Mouse (Mus musculus) midbrain, embryonic 10.5 days (tissue): ENCODE results near the gene Pknox2. TPM values are rescaled to one million over a fixed set of nuclear protein-coding genes. Genes with fewer than 3 reads are reported as not detected.

Source experiments
- DNase-seq: peaks from one replicate; pipeline ENCODE4 v3.0.0-alpha.2; 2017; ENCODE audit warnings: low spot score
- H3K27ac ChIP-seq: fragments of 300-500 bp; sonication (generic); replicated peaks from 2 replicates; pipeline ENCODE4 v1.5.1; 2016; ENCODE audit warnings: mild to moderate bottlenecking
- H3K27me3 ChIP-seq: fragments of 300-500 bp; sonication (generic); 2 replicates; pipeline ENCODE4 v1.6.1; 2016; ENCODE audit warnings: low read depth, mild to moderate bottlenecking; ENCODE audit not compliant: poor library complexity, severe bottlenecking
- H3K36me3 ChIP-seq: fragments of 300-500 bp; sonication (generic); 2 replicates; pipeline ENCODE4 v1.6.1; 2016; ENCODE audit warnings: mild to moderate bottlenecking, moderate library complexity
- H3K4me1 ChIP-seq: fragments of 300-500 bp; sonication (generic); 2 replicates; pipeline ENCODE4 v1.6.1; 2016
- H3K4me3 ChIP-seq: fragments of 300-500 bp; sonication (generic); 2 replicates; pipeline ENCODE4 v1.5.1; 2016; ENCODE audit warnings: mild to moderate bottlenecking, moderate library complexity
- H3K9me3 ChIP-seq: fragments of 300-500 bp; sonication (generic); replicated peaks from 2 replicates; pipeline ENCODE4 v1.6.1; 2016; ENCODE audit warnings: mild to moderate bottlenecking
- WGBS: fragments of 180-500 bp; shearing (Covaris S2); methylation state at CpG from one replicate; pipeline ENCODE4 v1.1.7; 2016; 5-methylcytosine and 5-hydroxymethylcytosine counted together
- polyA plus RNA-seq: library from polyadenylated mRNA; unstranded; fragments of >200 nt; fragmentation: Nextera tagmentation; extraction: Ambion mirVana; gene quantifications from 2 replicates; pipeline ENCODE4 v1.2.1, GENCODE M21; 2016

The Pknox2 gene
- polyA plus RNA-seq, 1 experiment from 2014 or later, result 41.5 TPM

DNA sequence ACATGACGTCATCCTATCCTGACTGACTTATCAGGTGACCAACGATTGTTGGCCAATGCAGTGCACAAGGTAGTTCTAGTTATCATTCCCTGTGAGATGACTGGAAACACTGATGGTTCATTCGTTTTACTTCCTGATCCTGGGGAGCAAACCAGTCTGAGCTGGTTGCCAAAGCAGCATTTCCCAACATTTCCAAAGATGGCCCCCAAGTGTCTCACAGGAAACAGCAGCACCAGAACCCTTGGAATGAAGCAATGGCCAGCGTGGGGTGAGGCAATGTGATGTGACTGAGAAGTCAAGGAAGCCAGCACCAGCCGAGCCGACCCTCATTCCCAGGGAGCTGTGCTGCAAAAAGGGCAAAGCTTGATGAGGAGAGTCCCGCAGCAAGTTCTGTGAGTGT lies 13.7 kb downstream of the Pknox2 start:
- H3K27ac ChIP-seq, result no peak overlapping the region
- WGBS, result 90% methylated on average over 7 of the region's 7 CpGs
- DNase-seq, result no peak

DNA sequence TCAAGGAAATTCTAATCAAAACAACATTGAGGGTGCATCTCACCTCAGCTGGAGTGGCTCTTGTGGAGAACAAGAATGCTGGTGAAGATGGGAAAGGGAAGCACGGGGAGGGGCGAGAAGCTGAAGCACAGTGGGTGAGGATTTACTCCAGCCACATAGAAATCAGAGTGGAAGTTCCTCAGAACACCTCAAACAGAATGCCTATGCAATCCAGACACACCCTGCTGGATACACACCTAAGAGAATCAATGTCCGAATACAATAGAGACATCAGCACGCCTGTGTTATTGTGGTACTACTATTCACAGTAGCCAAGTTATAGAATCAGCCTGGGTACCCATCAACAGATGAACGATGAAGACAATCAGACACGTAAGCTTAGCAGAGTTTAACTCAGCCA lies 18.2 kb downstream of the Pknox2 start:
- no peaks in the 10 kb centered on the region for H3K9me3 ChIP-seq
- H3K4me3 ChIP-seq, result no peak overlapping the region
- no peaks in the 10 kb centered on the region; the same call in 1 of the 2 replicates for H3K27me3 ChIP-seq
- H3K27ac ChIP-seq, result no peak overlapping the region
- peaks cover 30% of the 10 kb centered on the region for H3K4me1 ChIP-seq
- DNase-seq, result no peak
- H3K36me3 ChIP-seq, result peaks cover 44% of the 10 kb centered on the region
- WGBS, result 89% methylated on average over 6 of the region's 6 CpGs

More for the DNA sequence above, 13.7 kb downstream of the Pknox2 start:
- Histone ChIP-seq H3K27me3 (no peaks in the 10 kb centered on the region), H3K4me3 (no peak overlapping the region), H3K4me1 (peaks cover 29% of the 10 kb centered on the region), H3K9me3 (no peaks in the 10 kb centered on the region), H3K36me3 (peaks cover 58% of the 10 kb centered on the region)

DNA sequence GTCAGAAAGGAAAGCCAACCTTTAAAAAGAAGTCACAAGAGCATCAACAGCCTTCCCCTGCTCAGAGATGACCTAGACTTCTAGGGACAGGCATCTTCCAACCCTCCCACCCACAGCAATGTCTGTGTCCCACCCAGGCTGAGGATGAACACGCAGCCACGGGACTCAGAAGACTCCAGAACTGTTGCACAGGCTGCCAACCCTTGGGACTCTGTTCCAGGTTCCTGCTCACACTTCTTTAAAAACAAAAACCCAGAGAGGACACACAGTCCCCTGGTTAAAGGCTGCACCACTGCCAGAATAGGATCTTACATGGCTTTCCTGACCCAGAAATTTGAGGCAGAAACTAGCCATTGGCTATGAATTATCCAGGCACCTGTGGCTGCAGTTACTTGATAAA lies 21.0 kb downstream of the Pknox2 start:
- Histone ChIP-seq H3K9me3 (no peaks in the 10 kb centered on the region), H3K36me3 (peaks cover 29% of the 10 kb centered on the region), H3K27me3 (no peaks in the 10 kb centered on the region; the same call in 1 of the 2 replicates), H3K4me3 (no peak overlapping the region), H3K4me1 (peaks cover 38% of the 10 kb centered on the region), H3K27ac (no peak overlapping the region; the same call in 1 of the 2 replicates)
- whole genome bisulfite sequencing, result 89% methylated on average over 2 of the region's 2 CpGs
- no peak for DNase-seq

DNA sequence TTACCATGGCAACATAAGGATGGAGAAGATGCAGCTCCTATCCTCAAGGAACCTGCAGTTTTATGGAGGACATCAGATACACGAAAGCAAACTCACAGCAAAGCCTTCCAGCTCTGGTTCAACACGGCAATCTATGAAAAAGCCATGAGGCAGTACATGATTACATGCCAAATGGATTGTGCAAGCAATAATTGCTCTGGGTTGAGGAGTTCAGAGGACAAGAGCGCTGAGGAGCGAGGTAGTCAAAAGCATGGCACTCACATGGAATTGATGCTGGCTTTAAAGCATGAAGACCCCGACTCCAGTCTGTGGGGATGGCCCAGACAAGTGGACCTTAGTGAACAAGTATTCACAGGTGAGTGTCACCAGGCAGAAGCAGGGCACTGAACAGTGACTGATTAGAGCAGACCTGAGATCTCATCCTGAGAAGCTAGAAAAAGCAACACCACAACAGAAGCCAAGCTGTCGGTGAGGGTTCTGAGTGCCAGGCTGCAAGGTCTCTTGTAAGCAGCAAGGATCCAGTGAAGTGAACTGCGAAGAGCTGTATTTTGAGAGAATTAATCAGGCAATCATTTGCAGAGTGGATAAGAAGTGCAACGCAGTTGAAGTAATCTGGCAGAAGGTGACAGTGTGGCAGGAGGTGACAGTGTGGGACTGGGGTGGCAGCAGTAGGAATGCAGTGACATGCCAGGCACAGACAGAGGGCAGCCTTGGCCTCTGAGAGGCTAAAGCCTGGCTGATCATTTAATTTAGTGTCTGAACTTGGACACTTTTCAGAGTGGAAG lies 22.3 kb downstream of the Pknox2 start:
- 90% methylated on average over 8 of the region's 8 CpGs for WGBS
- peaks cover 46% of the 10 kb centered on the region for H3K4me1 ChIP-seq
- H3K9me3 ChIP-seq, result no peaks in the 10 kb centered on the region
- no peak overlapping the region for H3K27ac ChIP-seq
- H3K4me3 ChIP-seq, result no peak overlapping the region
- DNase-seq, result no peak
- H3K27me3 ChIP-seq, result no peaks in the 10 kb centered on the region; the same call in 1 of the 2 replicates
- H3K36me3 ChIP-seq, result peaks cover 19% of the 10 kb centered on the region

GRCm38 (mm10) chr9:37123384-37123783 lies 23.8 kb downstream of the Pknox2 start:
- Histone ChIP-seq H3K36me3 (peaks cover 32% of the 10 kb centered on the region), H3K4me1 (peaks cover 52% of the 10 kb centered on the region), H3K9me3 (no peaks in the 10 kb centered on the region), H3K27ac (peak overlapping the region; percentile 33; the same call in 1 of the 2 replicates), H3K27me3 (no peaks in the 10 kb centered on the region; the same call in 1 of the 2 replicates), H3K4me3 (no peak overlapping the region)
- DNase-seq, result no peak
- WGBS, result 81% methylated on average over 7 of the region's 7 CpGs

DNA sequence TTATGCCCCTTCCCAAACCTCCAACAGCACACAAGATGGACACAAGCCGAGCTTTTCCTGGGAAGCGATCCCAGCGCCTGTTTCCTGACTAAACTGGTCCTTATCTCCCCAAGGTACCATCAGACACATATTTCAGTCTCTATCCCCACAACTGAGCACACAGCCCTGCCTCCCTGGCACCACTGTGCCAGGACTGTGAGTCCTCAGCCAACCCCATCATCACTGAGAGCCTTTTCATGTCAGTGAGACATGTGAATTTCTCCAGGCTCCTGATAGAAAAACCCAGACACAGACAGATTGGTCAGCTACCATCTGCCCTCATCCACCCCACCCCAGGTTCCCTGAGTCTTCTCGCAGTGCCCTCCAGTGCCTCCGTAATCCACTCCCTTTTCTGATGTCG lies 24.2 kb downstream of the Pknox2 start:
- peaks cover 36% of the 10 kb centered on the region for H3K36me3 ChIP-seq
- no peaks in the 10 kb centered on the region for H3K9me3 ChIP-seq
- H3K4me1 ChIP-seq, result peaks cover 55% of the 10 kb centered on the region
- 82% methylated on average over 6 of the region's 6 CpGs for WGBS
- H3K27me3 ChIP-seq, result no peaks in the 10 kb centered on the region; the same call in 1 of the 2 replicates
- DNase-seq, result no peak
- no peak overlapping the region for H3K4me3 ChIP-seq
- peak overlapping the region; percentile 33; the same call in 1 of the 2 replicates for H3K27ac ChIP-seq

GRCm38 (mm10) chr9:37122381-37122780 lies 24.8 kb downstream of the Pknox2 start:
- Histone ChIP-seq H3K27me3 (no peaks in the 10 kb centered on the region; the same call in 1 of the 2 replicates), H3K9me3 (no peaks in the 10 kb centered on the region), H3K4me3 (no peak overlapping the region), H3K36me3 (peaks cover 41% of the 10 kb centered on the region), H3K4me1 (peaks cover 60% of the 10 kb centered on the region), H3K27ac (peak overlapping the region; percentile 59)
- WGBS, result 48% methylated on average over 1 of the region's 1 CpGs
- DNase-seq, result no peak

DNA sequence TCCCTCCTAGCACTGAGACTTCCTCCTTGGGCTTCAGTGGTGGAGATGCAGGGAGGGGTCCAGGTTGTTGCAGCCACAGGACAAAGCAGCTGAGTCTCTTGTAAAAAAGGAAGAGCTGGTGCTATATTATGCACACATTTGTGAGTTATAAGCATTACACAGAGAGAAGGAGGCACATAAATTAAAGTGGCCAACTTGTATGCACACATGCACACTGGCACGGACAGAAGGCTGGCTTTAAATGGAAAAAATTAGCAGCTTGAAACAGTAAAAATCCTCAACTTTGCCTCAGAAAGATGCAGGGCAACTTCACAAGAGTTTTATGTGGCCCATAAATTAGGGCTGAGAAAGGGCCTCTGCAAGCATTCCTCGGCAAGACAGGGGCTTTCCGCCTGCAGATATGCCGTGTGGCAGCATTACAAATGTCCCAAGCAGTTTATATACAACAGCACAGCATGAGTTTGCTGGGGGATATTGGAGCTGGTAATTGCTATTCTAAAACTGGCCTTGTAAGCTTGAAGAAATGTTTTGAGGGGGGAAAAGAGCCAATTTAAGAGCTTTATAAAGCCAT lies 25.4 kb downstream of the Pknox2 start:
- no peaks in the 10 kb centered on the region; the same call in 1 of the 2 replicates for H3K27me3 ChIP-seq
- DNase-seq, result no peak
- WGBS, result 59% methylated on average over 4 of the region's 4 CpGs

DNA sequence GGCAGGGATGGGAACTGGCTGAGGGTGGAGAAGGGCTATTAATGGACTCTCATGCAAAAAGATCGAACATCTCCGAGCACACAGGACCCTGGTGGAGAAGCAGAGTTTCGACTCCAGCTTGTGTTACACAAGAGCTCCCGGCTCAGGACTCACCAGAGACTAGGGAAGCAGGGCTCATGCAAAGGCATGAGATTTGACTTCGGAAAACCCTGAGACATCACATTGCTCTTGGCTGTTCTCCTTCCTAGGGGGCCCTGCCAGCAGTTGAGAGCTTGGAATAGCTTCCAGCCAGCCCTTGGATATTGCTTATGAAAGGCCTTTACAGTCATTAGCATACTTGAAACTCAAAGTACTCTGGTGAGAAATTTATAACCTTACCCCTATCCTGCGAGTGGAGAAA lies 26.4 kb downstream of the Pknox2 start:
- Histone ChIP-seq H3K27ac (no peak overlapping the region), H3K9me3 (no peaks in the 10 kb centered on the region), H3K4me3 (no peak overlapping the region), H3K27me3 (no peaks in the 10 kb centered on the region; the same call in 1 of the 2 replicates), H3K4me1 (peaks cover 70% of the 10 kb centered on the region), H3K36me3 (peaks cover 43% of the 10 kb centered on the region)
- DNase-seq, result no peak
- 86% methylated on average over 6 of the region's 6 CpGs for WGBS

More for the DNA sequence above, 25.4 kb downstream of the Pknox2 start:
- H3K4me1 ChIP-seq, result peaks cover 63% of the 10 kb centered on the region
- H3K9me3 ChIP-seq, result no peaks in the 10 kb centered on the region
- peaks cover 41% of the 10 kb centered on the region for H3K36me3 ChIP-seq
- peak overlapping the region; percentile 59; the same call in 1 of the 2 replicates for H3K27ac ChIP-seq
- H3K4me3 ChIP-seq, result no peak overlapping the region

GRCm38 (mm10) chr9:37117529-37117928 lies 29.7 kb downstream of the Pknox2 start:
- no peaks in the 10 kb centered on the region for H3K9me3 ChIP-seq
- no peak overlapping the region for H3K4me3 ChIP-seq
- H3K4me1 ChIP-seq, result peaks cover 77% of the 10 kb centered on the region
- H3K27ac ChIP-seq, result peak overlapping the region; percentile 39; the same call in 1 of the 2 replicates
- DNase-seq, result no peak
- H3K36me3 ChIP-seq, result peaks cover 29% of the 10 kb centered on the region
- 98% methylated on average over 2 of the region's 2 CpGs for WGBS
- H3K27me3 ChIP-seq, result no peaks in the 10 kb centered on the region

GRCm38 (mm10) chr9:37116632-37117413 lies 30.4 kb downstream of the Pknox2 start:
- Histone ChIP-seq H3K4me1 (peaks cover 70% of the 10 kb centered on the region), H3K36me3 (peaks cover 32% of the 10 kb centered on the region), H3K4me3 (no peak overlapping the region), H3K27ac (peak overlapping the region; percentile 86), H3K9me3 (no peaks in the 10 kb centered on the region), H3K27me3 (no peaks in the 10 kb centered on the region)
- 69% methylated on average over 9 of the region's 9 CpGs for WGBS
- DNase-seq, result no peak

- no peaks in the 10 kb centered on the region for H3K9me3 ChIP-seq
- H3K36me3 ChIP-seq, result peaks cover 38% of the 10 kb centered on the region
- H3K27ac ChIP-seq, result peak overlapping the region; percentile 86
- 83% methylated on average over 7 of the region's 7 CpGs for WGBS
- no peak for DNase-seq
- no peak overlapping the region for H3K4me3 ChIP-seq
- peaks cover 68% of the 10 kb centered on the region for H3K4me1 ChIP-seq
- H3K27me3 ChIP-seq, result no peaks in the 10 kb centered on the region
These were observed 31.4 kb downstream of the Pknox2 start for GRCm38 (mm10) chr9:37115820-37116219.
